Comparison of ENCODE assay signal across 14 mouse cellular contexts in genomic region chr1:180303600-180303999, GRCm38 (mm10). TPM values are rescaled to one million over a fixed set of nuclear protein-coding genes. Genes with fewer than 3 reads are reported as not detected.
DNase-seq lines count a peak whose midpoint lies in the region; ATAC-seq and TF ChIP-seq lines count a peak whose summit lies in the region.
"Had no signal": no experiment of that assay in that cellular context is flagged by ENCODE, and none has a peak within 500 bp of the region (broad histone marks: within the 10 kb centered on the region; RNA-seq: fewer than 3 reads in every experiment).

No protein-coding gene starts in this region.

- H3K4me1 ChIP-seq in forebrain, embryonic 10.5 days = peaks cover 30% of the 10 kb centered on the region
- 0 out of 2 replicates have a peak, but pooled peaks cover 6% of the 10 kb centered on the region for H3K4me1 ChIP-seq in forebrain, embryonic 13.5 days
- peaks cover 24% of the 10 kb centered on the region for H3K4me1 ChIP-seq in intestine, embryonic 14.5 days (replicated peaks; ENCODE audit: control insufficient read depth, insufficient read depth, low read length)
- peaks cover 19% of the 10 kb centered on the region; the same call in 1 of the 2 replicates for H3K4me1 ChIP-seq in intestine, postnatal 0 days (replicated peaks; ENCODE audit: control insufficient read depth, insufficient read depth, low read length)
- peaks cover 43% of the 10 kb centered on the region for H3K4me1 ChIP-seq in bone marrow macrophage, adult 2 months (ENCODE audit: control insufficient read depth, insufficient read depth, low read length)

- DNase-seq in forebrain, embryonic 10.5 days (ENCODE audit: extremely low spot score, low spot score) = no peak
- no peak for DNase-seq in intestine, embryonic 14.5 days (ENCODE audit: low spot score)
- DNase-seq in thymus, postnatal 36 days = no peak
- DNase-seq in c-Kit-positive CD71-positive TER-119-positive erythroid progenitor cells, embryonic 14.5 days (ENCODE audit: low spot score) = no peak
- DNase-seq: cerebellum, adult 8-10 months; heart, adult 11 months; kidney, adult 2 months had no signal

- no peak for ATAC-seq in forebrain, embryonic 13.5 days
- no peak for ATAC-seq in intestine, embryonic 14.5 days (replicated peaks; ENCODE audit: low FRiP score, low TSS enrichment, low read depth)
- ATAC-seq in intestine, postnatal 0 days = no peak

- 0 out of 2 replicates have a peak overlapping the region, but pooled peaks have one; percentile 56 for H3K27ac ChIP-seq in forebrain, embryonic 10.5 days
- H3K27ac ChIP-seq in forebrain, embryonic 13.5 days = no peak overlapping the region
- peak overlapping the region; percentile 24; the same call in 1 of the 2 replicates for H3K27ac ChIP-seq in intestine, embryonic 14.5 days (ENCODE audit: low read depth)
- H3K27ac ChIP-seq in intestine, postnatal 0 days (ENCODE audit: low read depth, low read length) = no peak overlapping the region
- peak overlapping the region; percentile 92 for H3K27ac ChIP-seq in bone marrow macrophage, adult 2 months (ENCODE audit: insufficient read depth, low read depth, low read length)
- peak overlapping the region; percentile 78 for H3K27ac ChIP-seq in macrophage
- H3K27ac ChIP-seq: layer of hippocampus, adult 2 months; liver, embryonic 14.5 days had no signal

- no peaks in the 10 kb centered on the region for H3K9me3 ChIP-seq in forebrain, embryonic 10.5 days
- no peaks in the 10 kb centered on the region for H3K9me3 ChIP-seq in forebrain, embryonic 13.5 days (replicated peaks)
- no peaks in the 10 kb centered on the region for H3K9me3 ChIP-seq in intestine, embryonic 14.5 days (ENCODE audit: control insufficient read depth, low read length)
- no peaks in the 10 kb centered on the region for H3K9me3 ChIP-seq in intestine, postnatal 0 days (ENCODE audit: control insufficient read depth)
- H3K9me3 ChIP-seq: G1E had no signal

- no peak for TF ChIP-seq POLR2A in bone marrow macrophage, adult 2 months (IDR thresholded peaks at IDR 0.05; ENCODE audit: borderline replicate concordance, low read depth, low read length)

- H3K79me2 ChIP-seq in macrophage (ENCODE audit: inconsistent target) = no peaks in the 10 kb centered on the region

- no peak overlapping the region for H3K9ac ChIP-seq in forebrain, embryonic 13.5 days
- H3K9ac ChIP-seq in intestine, embryonic 14.5 days (ENCODE audit: low read length) = no peak overlapping the region; the same call in 1 of the 2 replicates
- no peak overlapping the region for H3K9ac ChIP-seq in intestine, postnatal 0 days (ENCODE audit: low read depth, low read length)
- H3K9ac ChIP-seq: liver, embryonic 14.5 days had no signal

- 64% methylated on average over 5 of the region's 5 CpGs for WGBS in forebrain, embryonic 10.5 days
- WGBS in forebrain, embryonic 13.5 days = 63% methylated on average over 5 of the region's 5 CpGs
- 82% methylated on average over 5 of the region's 5 CpGs for WGBS in intestine, embryonic 14.5 days
- WGBS in intestine, postnatal 0 days = 71% methylated on average over 5 of the region's 5 CpGs
- WGBS in macrophage (ENCODE audit: missing documents) = 85% methylated on average over 5 of the region's 5 CpGs

- TF ChIP-seq CTCF in intestine, postnatal 0 days (IDR thresholded peaks at IDR 0.05; ENCODE audit: low read depth) = no peak
- TF ChIP-seq CTCF in bone marrow macrophage, adult 2 months (IDR thresholded peaks at IDR 0.05; ENCODE audit: low read depth, low read length) = no peak

- H3K4me2 ChIP-seq in forebrain, embryonic 13.5 days = no peak overlapping the region
- no peak overlapping the region for H3K4me2 ChIP-seq in intestine, embryonic 14.5 days (ENCODE audit: low read length)
- H3K4me2 ChIP-seq in intestine, postnatal 0 days (replicated peaks; ENCODE audit: low read depth) = no peak overlapping the region

- H3K36me3 ChIP-seq in forebrain, embryonic 10.5 days (replicated peaks) = no peaks in the 10 kb centered on the region
- H3K36me3 ChIP-seq in forebrain, embryonic 13.5 days (ENCODE audit: poor library complexity, severe bottlenecking) = no peaks in the 10 kb centered on the region
- no peaks in the 10 kb centered on the region for H3K36me3 ChIP-seq in intestine, embryonic 14.5 days (ENCODE audit: control insufficient read depth, insufficient read depth, low read length)
- no peaks in the 10 kb centered on the region for H3K36me3 ChIP-seq in intestine, postnatal 0 days (ENCODE audit: control insufficient read depth, insufficient read depth)
- H3K36me3 ChIP-seq in macrophage (ENCODE audit: inconsistent target) = no peaks in the 10 kb centered on the region
- H3K36me3 ChIP-seq: G1E had no signal

- H3K4me3 ChIP-seq in forebrain, embryonic 10.5 days = no peak overlapping the region
- no peak overlapping the region for H3K4me3 ChIP-seq in forebrain, embryonic 13.5 days
- no peak overlapping the region for H3K4me3 ChIP-seq in intestine, embryonic 14.5 days (ENCODE audit: low read depth, low read length)
- H3K4me3 ChIP-seq in intestine, postnatal 0 days (ENCODE audit: low read depth, low read length) = no peak overlapping the region
- no peak overlapping the region for H3K4me3 ChIP-seq in bone marrow macrophage, adult 2 months (ENCODE audit: insufficient read depth, low read length)
- no peak overlapping the region for H3K4me3 ChIP-seq in macrophage (ENCODE audit: inconsistent target)
- H3K4me3 ChIP-seq: layer of hippocampus, adult 2 months had no signal

- no peaks in the 10 kb centered on the region for H3K27me3 ChIP-seq in forebrain, embryonic 10.5 days (ENCODE audit: poor library complexity, severe bottlenecking)
- no peaks in the 10 kb centered on the region for H3K27me3 ChIP-seq in forebrain, embryonic 13.5 days
- H3K27me3 ChIP-seq in intestine, embryonic 14.5 days (replicated peaks; ENCODE audit: control insufficient read depth, insufficient read depth, low read length) = no peaks in the 10 kb centered on the region
- no peaks in the 10 kb centered on the region for H3K27me3 ChIP-seq in intestine, postnatal 0 days (replicated peaks; ENCODE audit: control insufficient read depth, insufficient read depth, low read length)

RNA-seq across cellular contexts. Expression of gene Itpkb, which starts 26.7 kb away (rescaled TPM):
- 2.5 and 2.8 TPM in 2 replicates for polyA plus RNA-seq in forebrain, embryonic 10.5 days (2016; fragmentation: Nextera tagmentation; extraction: Ambion mirVana)
- polyA plus RNA-seq in forebrain, embryonic 13.5 days (2015; fragmentation: Nextera tagmentation; extraction: Ambion mirVana) = 2.3 and 2.5 TPM in 2 replicates
- polyA plus RNA-seq in intestine, embryonic 14.5 days (2014; fragmentation: Nextera tagmentation; extraction: Ambion mirVana) = 6.7 and 8.3 TPM in 2 replicates
- 2.3 and 3.4 TPM in 2 replicates for polyA plus RNA-seq in intestine, postnatal 0 days (2015; fragmentation: Nextera tagmentation; extraction: Ambion mirVana)
- 24.4 and 28.6 TPM in 2 replicates for polyA plus RNA-seq in bone marrow macrophage, adult 2 months (2012; ENCODE audit: insufficient read depth, insufficient read length, missing spikeins)
- total RNA-seq in macrophage (2018; cell fraction: chromatin; rRNA removed) = 1,000 to 10,000 TPM in 4 of 26 experiments, 100 to 1,000 TPM in 22; 236 to 1,218 (median 566) TPM
- total RNA-seq in macrophage (2018; cell fraction: cytosol; rRNA removed) = 100 to 1,000 TPM in 10 of 26 experiments, 10 to 100 TPM in 16; 60.5 to 237 (median 89.4) TPM
- total RNA-seq in macrophage (2018; cell fraction: nucleus; rRNA removed) = 100 to 1,000 TPM; 208 to 665 (median 325) TPM
- 43.7 to 63.0 TPM (median 46.1 TPM) in 3 replicates for polyA plus RNA-seq in macrophage (2018)

RNA-seq across cellular contexts. Expression of gene Psen2, which starts 40.4 kb away (rescaled TPM):
- polyA plus RNA-seq in forebrain, embryonic 10.5 days (2016; fragmentation: Nextera tagmentation; extraction: Ambion mirVana) = 6.4 and 6.5 TPM in 2 replicates
- polyA plus RNA-seq in forebrain, embryonic 13.5 days (2015; fragmentation: Nextera tagmentation; extraction: Ambion mirVana) = 7.3 and 9.7 TPM in 2 replicates
- polyA plus RNA-seq in intestine, embryonic 14.5 days (2014; fragmentation: Nextera tagmentation; extraction: Ambion mirVana) = 13.9 and 15.6 TPM in 2 replicates
- polyA plus RNA-seq in intestine, postnatal 0 days (2015; fragmentation: Nextera tagmentation; extraction: Ambion mirVana) = 12.3 and 14.8 TPM in 2 replicates
- polyA plus RNA-seq in bone marrow macrophage, adult 2 months (2012; ENCODE audit: insufficient read depth, insufficient read length, missing spikeins) = 70.9 and 82.6 TPM in 2 replicates
- 100 to 1,000 TPM in 16 of 26 experiments, 10 to 100 TPM in 10; 32.5 to 233 (median 114) TPM for total RNA-seq in macrophage (2018; cell fraction: chromatin; rRNA removed)
- 100 to 1,000 TPM in 17 of 26 experiments, 10 to 100 TPM in 9; 77.9 to 145 (median 110) TPM for total RNA-seq in macrophage (2018; cell fraction: cytosol; rRNA removed)
- 100 to 1,000 TPM in 24 of 26 experiments, 10 to 100 TPM in 2; 40.1 to 232 (median 163) TPM for total RNA-seq in macrophage (2018; cell fraction: nucleus; rRNA removed)
- polyA plus RNA-seq in macrophage (2018) = 78.3 to 104 TPM (median 84.9 TPM) in 3 replicates

Comparison
In these comparisons a context has a peak if more than half of its experiments do, and no peak if none do; other contexts are left out.
1. H3K27ac ChIP-seq: peak in forebrain, embryonic 10.5 days (single experiment), intestine, embryonic 14.5 days (single experiment), bone marrow macrophage, adult 2 months (single experiment) and macrophage (single experiment); none in forebrain, embryonic 13.5 days (single experiment) and intestine, postnatal 0 days (single experiment).